ENCODE assay signal across 15 mouse cellular contexts in genomic region chr13:64286791-64287190, GRCm38 (mm10).
"Had no signal": no experiment of that assay in that cellular context is flagged by ENCODE, and none has a peak within 500 bp of the region (broad histone marks: within the 10 kb centered on the region; RNA-seq: fewer than 3 reads in every experiment).

No protein-coding gene starts in this region.

- DNase-seq: lung, adult 2 months; lung, postnatal 4 days; midbrain, embryonic 14.5 days; right cerebral cortex, adult 18-20 months; right cerebral cortex, postnatal 25 days; thymus, postnatal 36 days had no signal

- H3K4me2 ChIP-seq: intestine, embryonic 15.5 days; limb, embryonic 13.5 days; liver, embryonic 12.5 days; neural tube, embryonic 15.5 days had no signal

- H3K9ac ChIP-seq: intestine, embryonic 15.5 days; limb, embryonic 13.5 days; liver, embryonic 12.5 days; neural tube, embryonic 15.5 days had no signal

- H3K4me1 ChIP-seq: neural tube, embryonic 15.5 days had no signal

- H3K27ac ChIP-seq: intestine, embryonic 15.5 days; kidney, postnatal 0 days; layer of hippocampus, adult 2 months; limb, embryonic 13.5 days; liver, embryonic 12.5 days; midbrain, embryonic 10.5 days; neural tube, embryonic 15.5 days had no signal

- H3K4me3 ChIP-seq: intestine, embryonic 15.5 days; layer of hippocampus, adult 2 months; limb, embryonic 13.5 days; liver, embryonic 12.5 days; midbrain, embryonic 10.5 days; myocyte; neural tube, embryonic 15.5 days had no signal

- ATAC-seq: intestine, embryonic 15.5 days; liver, embryonic 12.5 days; lung, postnatal 0 days had no signal

- H3K9me3 ChIP-seq: intestine, embryonic 15.5 days; neural tube, embryonic 15.5 days had no signal

- H3K27me3 ChIP-seq: intestine, embryonic 15.5 days; limb, embryonic 13.5 days; liver, embryonic 12.5 days; neural tube, embryonic 15.5 days had no signal

- H3K36me3 ChIP-seq: intestine, embryonic 15.5 days had no signal
